Mouse (Mus musculus) small intestine, adult 2 months (tissue): ENCODE results near the gene Mob3b. TPM values are rescaled to one million over a fixed set of nuclear protein-coding genes. Genes with fewer than 3 reads are reported as not detected.
"Not testable (repeated sequence)": the region's sequence is repeated elsewhere in the genome, so short reads cannot be mapped to it uniquely, and the experiment has no call there.

Source experiments
- H3K27ac ChIP-seq: fragments of 200-500 bp; 2 replicates; pipeline ENCODE4 v1.5.1; 2012; ENCODE audit warnings: low read depth, low read length, control low read depth, inconsistent platforms; ENCODE audit not compliant: insufficient read depth
- H3K27me3 ChIP-seq: fragments of 200-500 bp; 2 replicates; pipeline ENCODE4 v1.6.1; 2012; ENCODE audit warnings: mild to moderate bottlenecking, moderate library complexity, low read length, inconsistent platforms; ENCODE audit not compliant: control insufficient read depth, insufficient read depth
- H3K36me3 ChIP-seq: fragments of 200-500 bp; 2 replicates; pipeline ENCODE4 v1.6.1; 2012; ENCODE audit warnings: mild to moderate bottlenecking, low read length, control low read depth, inconsistent platforms; ENCODE audit not compliant: control insufficient read depth, insufficient read depth
- H3K4me1 ChIP-seq: fragments of 200-500 bp; 2 replicates; pipeline ENCODE4 v1.6.1; 2012; ENCODE audit warnings: low read length, inconsistent platforms, mixed read lengths; ENCODE audit not compliant: control insufficient read depth, insufficient read depth, insufficient read length
- H3K4me3 ChIP-seq: fragments of 200-500 bp; 2 replicates; pipeline ENCODE4 v1.5.1; 2012; ENCODE audit warnings: low read depth, mild to moderate bottlenecking, control low read depth, inconsistent platforms, low read length, moderate library complexity
- CTCF ChIP-seq: fragments of 200-500 bp; IDR thresholded peaks from 2 replicates; pipeline ENCODE4 v1.5.1; 2012; ENCODE audit warnings: low read depth, mild to moderate bottlenecking, control low read depth, inconsistent platforms, low read length, moderate library complexity, mixed read lengths; ENCODE audit not compliant: insufficient replicate concordance, insufficient read length; ENCODE audit errors: extremely low read depth
- POLR2A ChIP-seq: fragments of 200-500 bp; IDR thresholded peaks from 2 replicates; pipeline ENCODE4 v1.6.1; 2012; ENCODE audit warnings: low read depth, mild to moderate bottlenecking, control low read depth, inconsistent platforms, low read length, moderate library complexity
- WGBS: fragments of 180-500 bp; shearing (Covaris S2); methylation state at CpG from one replicate; pipeline ENCODE4 v1.1.7; 2018; 5-methylcytosine and 5-hydroxymethylcytosine counted together
- polyA plus RNA-seq: library from polyadenylated mRNA; depleted of rRNA; stranded (reverse); fragments of >200 nt; gene quantifications from 2 replicates; pipeline ENCODE4 v1.2.3, GENCODE M21; 2012; rRNA removed

Gene Mob3b
- polyA plus RNA-seq, 1 experiment, result 12.2 TPM

DNA sequence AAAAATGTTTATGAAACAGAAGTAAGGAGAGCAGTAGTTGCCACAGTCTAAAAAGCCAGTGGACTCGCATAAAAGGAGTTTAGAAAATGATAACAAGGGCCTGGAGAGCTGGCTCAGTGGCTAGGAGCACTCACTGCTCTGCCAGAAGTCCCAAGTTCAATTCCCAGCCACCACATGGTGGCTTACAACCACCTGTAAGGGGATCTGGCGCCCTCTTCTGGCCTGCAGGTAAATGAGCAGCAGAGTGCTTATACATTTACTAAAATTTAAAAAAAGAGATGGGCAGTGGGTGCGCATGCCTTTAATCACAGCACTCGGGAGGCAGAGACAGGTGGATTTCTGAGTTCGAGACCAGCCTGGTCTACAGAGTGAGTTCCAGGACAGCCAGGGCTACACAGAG is 251.9 kb downstream of the Mob3b start:
- Histone ChIP-seq H3K4me3 (no peak overlapping the region), H3K27me3 (no peaks in the 10 kb centered on the region), H3K4me1 (no peaks in the 10 kb centered on the region), H3K36me3 (no peaks in the 10 kb centered on the region), H3K27ac (no peak overlapping the region)
- 77% methylated on average over 5 of the region's 5 CpGs for WGBS
- peak; percentile 59; the same call in 1 of the 2 replicates for TF ChIP-seq CTCF
- no peak for TF ChIP-seq POLR2A

DNA sequence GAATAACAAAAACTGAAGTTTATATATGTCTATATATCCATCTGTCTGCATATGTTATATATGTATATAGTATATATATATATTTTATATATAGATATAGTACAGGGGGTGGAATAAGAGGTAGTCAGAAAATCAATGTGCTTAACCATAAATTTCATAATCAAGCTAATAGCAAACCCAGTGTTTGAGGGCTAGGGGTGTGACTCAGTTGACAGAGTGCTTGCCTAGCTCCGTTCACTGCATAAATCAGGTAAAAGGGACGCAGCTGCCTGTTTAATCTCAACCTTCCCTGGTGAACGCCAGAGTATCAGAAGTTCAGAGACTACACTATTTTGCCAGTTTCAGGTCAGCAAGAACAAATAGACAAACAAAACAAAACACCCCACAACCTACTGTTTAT is 255.7 kb downstream of the Mob3b start:
- H3K27me3 ChIP-seq, H3K27ac ChIP-seq, H3K4me1 ChIP-seq, H3K36me3 ChIP-seq, H3K4me3 ChIP-seq: not testable (repeated sequence)
- 34% methylated on average over 3 of the region's 3 CpGs for WGBS

- Histone ChIP-seq H3K4me3 (no peak overlapping the region), H3K36me3 (no peaks in the 10 kb centered on the region), H3K4me1 (no peaks in the 10 kb centered on the region), H3K27me3 (no peaks in the 10 kb centered on the region), H3K27ac (no peak overlapping the region)
- no peak for TF ChIP-seq CTCF
- TF ChIP-seq POLR2A, result no peak
- WGBS, result 51% methylated on average over 4 of the region's 4 CpGs
Observed at GRCm38 (mm10) chr4:34901166-34901565, 256.1 kb downstream of the Mob3b start.

DNA sequence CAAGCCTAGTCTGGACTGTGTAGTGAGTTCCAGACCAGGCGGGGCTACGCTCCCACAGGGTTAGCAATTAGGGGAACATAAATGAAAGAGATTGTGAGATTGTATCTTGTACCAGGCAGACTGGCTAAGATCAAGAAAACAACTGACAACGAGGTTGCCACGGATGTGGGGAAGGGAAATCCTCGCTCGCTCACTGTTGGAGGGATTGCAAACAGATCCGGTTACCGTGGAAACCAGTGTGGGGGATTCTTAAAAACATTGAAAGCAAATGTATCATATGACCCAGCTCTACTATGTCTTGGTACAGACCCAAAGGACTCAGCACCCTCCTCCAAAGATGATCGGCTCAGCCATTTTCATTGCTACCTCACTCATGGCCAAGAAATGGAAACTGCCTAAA is 257.1 kb downstream of the Mob3b start:
- whole genome bisulfite sequencing, result 55% methylated on average over 9 of the region's 9 CpGs
- no peak for TF ChIP-seq POLR2A
- TF ChIP-seq CTCF, result no peak
- H3K4me3 ChIP-seq, result no peak overlapping the region

GRCm38 (mm10) chr4:34899322-34899721 is 258.0 kb downstream of the Mob3b start:
- Histone ChIP-seq H3K36me3 (no peaks in the 10 kb centered on the region), H3K4me3 (no peak overlapping the region), H3K27ac (no peak overlapping the region), H3K4me1 (no peaks in the 10 kb centered on the region), H3K27me3 (no peaks in the 10 kb centered on the region)
- TF ChIP-seq POLR2A (no peak), CTCF (no peak)
- 93% methylated on average over 1 of the region's 1 CpGs for WGBS

More for the DNA sequence above, 257.1 kb downstream of the Mob3b start:
- Histone ChIP-seq H3K4me1 (no peaks in the 10 kb centered on the region), H3K36me3 (no peaks in the 10 kb centered on the region), H3K27ac (no peak overlapping the region), H3K27me3 (no peaks in the 10 kb centered on the region)

Other genes starting within 250 kb of the Mob3b start
- gene Ifnk, start 5.4 kb downstream of the Mob3b start, polyA plus RNA-seq, result not detected in 2 replicates
- gene C9orf72, start 68.7 kb upstream of the Mob3b start, polyA plus RNA-seq, result 0.80 and 1.4 TPM in 2 replicates